Mouse (Mus musculus): ENCODE measurements around the gene Man1b1. TPM values are rescaled to one million over a fixed set of nuclear protein-coding genes. Genes with fewer than 3 reads are reported as not detected.

Man1b1 gene
- polyA plus RNA-seq, 1 experiment from 2014 or later = 50.0 TPM

Other genes with a start within 250 kb of the Man1b1 start
- not detected in 2 replicates for gene Noxa1, start 237.2 kb upstream of the Man1b1 start, polyA plus RNA-seq (2015; fragmentation: Nextera tagmentation; extraction: Ambion mirVana)
- 21.4 and 24.6 TPM in 2 replicates for gene Nrarp, start 151.6 kb upstream of the Man1b1 start, polyA plus RNA-seq (2015; fragmentation: Nextera tagmentation; extraction: Ambion mirVana)
- gene Tor4a, start 135.5 kb upstream of the Man1b1 start, polyA plus RNA-seq (2015; fragmentation: Nextera tagmentation; extraction: Ambion mirVana) = 1.6 and 1.9 TPM in 2 replicates
- 98.3 and 104 TPM in 2 replicates for gene Nelfb, start 120.8 kb upstream of the Man1b1 start, polyA plus RNA-seq (2015; fragmentation: Nextera tagmentation; extraction: Ambion mirVana)
- not detected in 2 replicates for gene Stpg3, start 117.7 kb upstream of the Man1b1 start, polyA plus RNA-seq (2015; fragmentation: Nextera tagmentation; extraction: Ambion mirVana)
- gene Fam166a, start 113.6 kb upstream of the Man1b1 start, polyA plus RNA-seq (2015; fragmentation: Nextera tagmentation; extraction: Ambion mirVana) = 0.40 and 1.3 TPM in 2 replicates
- 349 and 363 TPM in 2 replicates for gene Tubb4b, start 107.6 kb upstream of the Man1b1 start, polyA plus RNA-seq (2015; fragmentation: Nextera tagmentation; extraction: Ambion mirVana)
- gene Slc34a3, start 98.0 kb upstream of the Man1b1 start, polyA plus RNA-seq (2015; fragmentation: Nextera tagmentation; extraction: Ambion mirVana) = not detected in 2 replicates
- gene Rnf224, start 95.6 kb upstream of the Man1b1 start, polyA plus RNA-seq (2015; fragmentation: Nextera tagmentation; extraction: Ambion mirVana) = not detected in 2 replicates
- 90.3 and 92.4 TPM in 2 replicates for gene Rnf208, start 90.1 kb upstream of the Man1b1 start, polyA plus RNA-seq (2015; fragmentation: Nextera tagmentation; extraction: Ambion mirVana)
- gene Cysrt1, start 89.9 kb upstream of the Man1b1 start, polyA plus RNA-seq (2015; fragmentation: Nextera tagmentation; extraction: Ambion mirVana) = 0.26 TPM in 1 of 2 replicates, not detected in the other
- gene AL732309.1, start 85.5 kb upstream of the Man1b1 start, polyA plus RNA-seq (2015; fragmentation: Nextera tagmentation; extraction: Ambion mirVana) = 5.1 and 6.2 TPM in 2 replicates
- 18.6 and 20.9 TPM in 2 replicates for gene Tmem203, start 76.9 kb upstream of the Man1b1 start, polyA plus RNA-seq (2015; fragmentation: Nextera tagmentation; extraction: Ambion mirVana)
- 16.2 and 17.6 TPM in 2 replicates for gene Tprn, start 69.7 kb upstream of the Man1b1 start, polyA plus RNA-seq (2015; fragmentation: Nextera tagmentation; extraction: Ambion mirVana)
- 189 and 199 TPM in 2 replicates for gene Ssna1, start 59.9 kb upstream of the Man1b1 start, polyA plus RNA-seq (2015; fragmentation: Nextera tagmentation; extraction: Ambion mirVana)
- gene Anapc2, start 59.9 kb upstream of the Man1b1 start, polyA plus RNA-seq (2015; fragmentation: Nextera tagmentation; extraction: Ambion mirVana) = 143 TPM in 2 replicates
- gene Tmem210, start 44.2 kb upstream of the Man1b1 start, polyA plus RNA-seq (2015; fragmentation: Nextera tagmentation; extraction: Ambion mirVana) = not detected in 2 replicates
- gene Lrrc26, start 42.4 kb upstream of the Man1b1 start, polyA plus RNA-seq (2015; fragmentation: Nextera tagmentation; extraction: Ambion mirVana) = 0.22 TPM in 1 of 2 replicates, not detected in the other
- 22.5 and 24.5 TPM in 2 replicates for gene Grin1, start 13.2 kb upstream of the Man1b1 start, polyA plus RNA-seq (2015; fragmentation: Nextera tagmentation; extraction: Ambion mirVana)
- gene Dpp7, start 24.0 kb downstream of the Man1b1 start, polyA plus RNA-seq (2015; fragmentation: Nextera tagmentation; extraction: Ambion mirVana) = 22.8 and 23.0 TPM in 2 replicates
- gene Uap1l1, start 33.3 kb downstream of the Man1b1 start, polyA plus RNA-seq (2015; fragmentation: Nextera tagmentation; extraction: Ambion mirVana) = 5.2 and 6.2 TPM in 2 replicates
- 9.6 and 16.5 TPM in 2 replicates for gene Sapcd2, start 40.0 kb downstream of the Man1b1 start, polyA plus RNA-seq (2015; fragmentation: Nextera tagmentation; extraction: Ambion mirVana)
- gene Entpd2, start 63.5 kb downstream of the Man1b1 start, polyA plus RNA-seq (2015; fragmentation: Nextera tagmentation; extraction: Ambion mirVana) = 2.6 and 3.6 TPM in 2 replicates
- gene Npdc1, start 67.0 kb downstream of the Man1b1 start, polyA plus RNA-seq (2015; fragmentation: Nextera tagmentation; extraction: Ambion mirVana) = 411 and 423 TPM in 2 replicates
- gene Fut7, start 90.9 kb downstream of the Man1b1 start, polyA plus RNA-seq (2015; fragmentation: Nextera tagmentation; extraction: Ambion mirVana) = 0.19 TPM in 1 of 2 replicates, not detected in the other
- gene Abca2, start 96.4 kb downstream of the Man1b1 start, polyA plus RNA-seq (2015; fragmentation: Nextera tagmentation; extraction: Ambion mirVana) = 10.0 and 11.6 TPM in 2 replicates
- gene Clic3, start 124.5 kb downstream of the Man1b1 start, polyA plus RNA-seq (2015; fragmentation: Nextera tagmentation; extraction: Ambion mirVana) = 3.4 and 3.7 TPM in 2 replicates
- gene Paxx, start 128.8 kb downstream of the Man1b1 start, polyA plus RNA-seq (2015; fragmentation: Nextera tagmentation; extraction: Ambion mirVana) = 91.6 and 98.8 TPM in 2 replicates
- 50.3 and 50.5 TPM in 2 replicates for gene Ptgds, start 137.7 kb downstream of the Man1b1 start, polyA plus RNA-seq (2015; fragmentation: Nextera tagmentation; extraction: Ambion mirVana)
- not detected in 2 replicates for gene Lcn12, start 161.6 kb downstream of the Man1b1 start, polyA plus RNA-seq (2015; fragmentation: Nextera tagmentation; extraction: Ambion mirVana)
- 119 and 125 TPM in 2 replicates for gene Fbxw5, start 168.4 kb downstream of the Man1b1 start, polyA plus RNA-seq (2015; fragmentation: Nextera tagmentation; extraction: Ambion mirVana)
- gene C8g, start 169.4 kb downstream of the Man1b1 start, polyA plus RNA-seq (2015; fragmentation: Nextera tagmentation; extraction: Ambion mirVana) = 5.4 and 5.5 TPM in 2 replicates
- gene Traf2, start 214.6 kb downstream of the Man1b1 start, polyA plus RNA-seq (2015; fragmentation: Nextera tagmentation; extraction: Ambion mirVana) = 21.1 and 21.2 TPM in 2 replicates
- gene Edf1, start 225.5 kb downstream of the Man1b1 start, polyA plus RNA-seq (2015; fragmentation: Nextera tagmentation; extraction: Ambion mirVana) = 409 and 436 TPM in 2 replicates
- 2.3 and 2.6 TPM in 2 replicates for gene Mamdc4, start 242.5 kb downstream of the Man1b1 start, polyA plus RNA-seq (2015; fragmentation: Nextera tagmentation; extraction: Ambion mirVana)
- 179 and 182 TPM in 2 replicates for gene Phpt1, start 242.9 kb downstream of the Man1b1 start, polyA plus RNA-seq (2015; fragmentation: Nextera tagmentation; extraction: Ambion mirVana)
- 8.1 and 8.2 TPM in 2 replicates for gene Ajm1, start 249.4 kb downstream of the Man1b1 start, polyA plus RNA-seq (2015; fragmentation: Nextera tagmentation; extraction: Ambion mirVana)